Mouse (Mus musculus): ENCODE results near the gene Msl1. TPM values are rescaled to one million over a fixed set of nuclear protein-coding genes. Genes with fewer than 3 reads are reported as not detected.
A peak's percentile ranks its signal among the peaks of the same experiment; 100 is the strongest.

Gene Msl1
- polyA plus RNA-seq (2015; fragmentation: Nextera tagmentation; extraction: Ambion mirVana) = 11.3 and 13.8 TPM in 2 replicates

GRCm38 (mm10) chr11:98795015-98795713 is at the start of gene Msl1:
Gene Msl1 (plus strand): TSS chr11:98795516.
- Histone ChIP-seq H3K9me3 (ENCODE audit: control insufficient read depth, low read length) (no peaks in the 10 kb centered on the region), H3K4me1 (replicated peaks; ENCODE audit: control insufficient read depth, insufficient read depth) (0 out of 2 replicates have a peak, but pooled peaks cover 3% of the 10 kb centered on the region), H3K36me3 (ENCODE audit: control insufficient read depth, insufficient read depth, low read length) (peaks cover 4% of the 10 kb centered on the region; the same call in 1 of the 2 replicates), H3K4me3 (ENCODE audit: low read depth, low read length) (peak within 1 kb of the TSS; percentile 100), H3K4me2 (replicated peaks; ENCODE audit: low read depth) (peak within 1 kb of the TSS; percentile 82), H3K27ac (replicated peaks) (peak within 1 kb of the TSS; percentile 100), H3K9ac (ENCODE audit: low read length) (peak within 1 kb of the TSS; percentile 98), H3K27me3 (ENCODE audit: control insufficient read depth, insufficient read depth, low read length) (no peaks in the 10 kb centered on the region)
- TF ChIP-seq CTCF (IDR thresholded peaks at IDR 0.05; ENCODE audit: low read depth) (peak; percentile 32), EP300 (optimal IDR thresholded peaks at IDR 0.05) (no peak)
- WGBS = 0% methylated on average over 23 of the region's 89 CpGs
- peak; percentile 68 for ATAC-seq (ENCODE audit: low FRiP score, low TSS enrichment)
- DNase-seq (ENCODE audit: low spot score) = peak; percentile 92

- H3K4me3 ChIP-seq (ENCODE audit: low read depth, low read length) = no peak overlapping the region
- H3K27ac ChIP-seq (replicated peaks) = peak overlapping the region; percentile 73
- H3K36me3 ChIP-seq (ENCODE audit: control insufficient read depth, insufficient read depth, low read length) = no peaks in the 10 kb centered on the region
- H3K4me2 ChIP-seq (replicated peaks; ENCODE audit: low read depth) = peak overlapping the region; percentile 54
- H3K9ac ChIP-seq (ENCODE audit: low read length) = 0 out of 2 replicates have a peak overlapping the region, but pooled peaks have one; percentile 18
- H3K4me1 ChIP-seq (replicated peaks; ENCODE audit: control insufficient read depth, insufficient read depth) = peaks cover 59% of the 10 kb centered on the region
- TF ChIP-seq CTCF (IDR thresholded peaks at IDR 0.05; ENCODE audit: low read depth) (no peak), EP300 (optimal IDR thresholded peaks at IDR 0.05) (no peak)
- 38% methylated on average over 12 of the region's 12 CpGs for whole genome bisulfite sequencing
- peak; percentile 58 for DNase-seq (ENCODE audit: low spot score)
- H3K27me3 ChIP-seq (ENCODE audit: control insufficient read depth, insufficient read depth, low read length) = no peaks in the 10 kb centered on the region
- no peaks in the 10 kb centered on the region for H3K9me3 ChIP-seq (ENCODE audit: control insufficient read depth, low read length)
- no peak for ATAC-seq (ENCODE audit: low FRiP score, low TSS enrichment)
These were observed 49.1 kb upstream of the Msl1 start for GRCm38 (mm10) chr11:98745932-98746853.

- peak overlapping the region; percentile 54 for H3K4me2 ChIP-seq (replicated peaks; ENCODE audit: low read depth)
- H3K4me3 ChIP-seq (ENCODE audit: low read depth, low read length) = peak overlapping the region; percentile 24; the same call in 1 of the 2 replicates
- no peaks in the 10 kb centered on the region for H3K9me3 ChIP-seq (ENCODE audit: control insufficient read depth, low read length)
- WGBS = 3% methylated on average over 19 of the region's 19 CpGs
- no peak for TF ChIP-seq CTCF (IDR thresholded peaks at IDR 0.05; ENCODE audit: low read depth)
- no peaks in the 10 kb centered on the region for H3K27me3 ChIP-seq (ENCODE audit: control insufficient read depth, insufficient read depth, low read length)
- H3K9ac ChIP-seq (ENCODE audit: low read length) = peak overlapping the region; percentile 43; the same call in 1 of the 2 replicates
- H3K4me1 ChIP-seq (replicated peaks; ENCODE audit: control insufficient read depth, insufficient read depth) = peaks cover 64% of the 10 kb centered on the region
- peak; percentile 41 for ATAC-seq (ENCODE audit: low FRiP score, low TSS enrichment)
- peak; percentile 88 for DNase-seq (ENCODE audit: low spot score)
- H3K27ac ChIP-seq (replicated peaks) = peak overlapping the region; percentile 73
- H3K36me3 ChIP-seq (ENCODE audit: control insufficient read depth, insufficient read depth, low read length) = no peaks in the 10 kb centered on the region
These were observed 48.2 kb upstream of the Msl1 start for GRCm38 (mm10) chr11:98746855-98747693.

GRCm38 (mm10) chr11:98747804-98748505 is 47.4 kb upstream of the Msl1 start:
- Histone ChIP-seq H3K4me1 (replicated peaks; ENCODE audit: control insufficient read depth, insufficient read depth) (peaks cover 63% of the 10 kb centered on the region), H3K27ac (replicated peaks) (peak overlapping the region; percentile 90), H3K4me2 (replicated peaks; ENCODE audit: low read depth) (peak overlapping the region; percentile 34), H3K9me3 (ENCODE audit: control insufficient read depth, low read length) (no peaks in the 10 kb centered on the region), H3K36me3 (ENCODE audit: control insufficient read depth, insufficient read depth, low read length) (no peaks in the 10 kb centered on the region), H3K27me3 (ENCODE audit: control insufficient read depth, insufficient read depth, low read length) (no peaks in the 10 kb centered on the region), H3K9ac (ENCODE audit: low read length) (peak overlapping the region; percentile 54), H3K4me3 (ENCODE audit: low read depth, low read length) (no peak overlapping the region; the same call in 1 of the 2 replicates)
- WGBS = 23% methylated on average over 6 of the region's 6 CpGs
- no peak for TF ChIP-seq CTCF (IDR thresholded peaks at IDR 0.05; ENCODE audit: low read depth)
- TF ChIP-seq EP300 (optimal IDR thresholded peaks at IDR 0.05) = no peak
- ATAC-seq (ENCODE audit: low FRiP score, low TSS enrichment) (no peak), DNase-seq (ENCODE audit: low spot score) (peak; percentile 25)

Measured in stomach, postnatal 0 days (tissue).